Mouse (Mus musculus): ENCODE data around the gene Gm20532. TPM values are rescaled to one million over a fixed set of nuclear protein-coding genes. Genes with fewer than 3 reads are reported as not detected.

Gm20532 gene
- polyA plus RNA-seq (2015; fragmentation: Nextera tagmentation; extraction: Ambion mirVana) = not detected in 2 replicates

DNA sequence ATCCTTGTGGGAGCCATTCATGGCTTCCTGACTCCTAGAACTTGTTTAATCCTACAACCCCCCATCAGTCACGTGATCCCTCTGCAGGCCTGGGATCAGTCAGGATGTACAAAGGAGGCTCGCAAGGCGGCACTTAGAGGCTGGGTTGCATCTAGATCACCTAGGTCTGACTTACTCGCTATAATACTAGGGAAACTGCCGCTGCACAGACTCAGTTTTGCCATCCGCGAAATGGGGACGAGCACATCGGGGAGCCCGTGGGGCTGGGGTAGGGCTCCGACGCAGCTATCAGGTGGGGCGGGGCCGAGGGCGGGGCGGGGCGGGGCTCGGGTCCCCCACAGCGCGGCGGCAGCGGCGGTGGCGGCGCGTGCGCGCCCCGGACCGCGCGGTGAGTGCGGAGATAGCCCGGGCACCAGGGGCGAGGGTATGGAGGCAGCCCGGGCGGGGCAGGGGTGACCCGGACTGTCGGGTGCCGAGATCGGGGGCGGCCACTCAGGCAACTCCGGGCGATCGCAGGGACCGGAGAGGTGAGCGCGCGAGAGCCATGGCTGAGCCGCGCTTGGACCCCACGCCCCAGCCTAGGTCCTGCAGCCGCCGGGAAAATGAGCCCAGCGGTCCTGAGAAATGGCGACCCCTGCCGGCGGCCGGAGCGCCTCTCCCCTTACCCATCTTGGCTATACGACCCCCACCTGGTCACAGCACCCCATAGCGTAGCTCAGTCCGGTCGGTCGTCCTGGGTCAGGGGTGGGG lies at the start of gene Gm20532:
Gm20532 (plus strand) TSS at position 346 of the 750 bp plus-strand sequence.
- peak; percentile 81 for ATAC-seq (ENCODE audit: low FRiP score)

GRCm38 (mm10) chr2:26539516-26539915 lies 46.9 kb upstream of the Gm20532 start:
- H3K9me3 ChIP-seq (replicated peaks) = no peaks in the 10 kb centered on the region
- H3K36me3 ChIP-seq = no peaks in the 10 kb centered on the region
- no peak overlapping the region for H3K9ac ChIP-seq (replicated peaks)
- no peak overlapping the region for H3K4me3 ChIP-seq (replicated peaks)
- WGBS = 68% methylated on average over 2 of the region's 2 CpGs
- no peak overlapping the region for H3K4me2 ChIP-seq
- peaks cover 33% of the 10 kb centered on the region for H3K4me1 ChIP-seq
- no peaks in the 10 kb centered on the region for H3K27me3 ChIP-seq (replicated peaks)
- H3K27ac ChIP-seq (replicated peaks) = no peak overlapping the region
- no peak for ATAC-seq (ENCODE audit: low FRiP score)

More for the DNA sequence above, at the start of gene Gm20532:
- no peaks in the 10 kb centered on the region for H3K9me3 ChIP-seq (replicated peaks)
- under 1% methylated on average over 64 of the region's 65 CpGs for WGBS
- H3K36me3 ChIP-seq = no peaks in the 10 kb centered on the region
- H3K4me1 ChIP-seq = peaks cover 16% of the 10 kb centered on the region
- peak within 1 kb of the TSS; percentile 58 for H3K4me3 ChIP-seq (replicated peaks)
- peak within 1 kb of the TSS; percentile 58 for H3K27ac ChIP-seq (replicated peaks)
- peak within 1 kb of the TSS; percentile 81 for H3K4me2 ChIP-seq
- H3K9ac ChIP-seq (replicated peaks) = peak within 1 kb of the TSS; percentile 67
- H3K27me3 ChIP-seq (replicated peaks) = no peaks in the 10 kb centered on the region

GRCm38 (mm10) chr2:26540721-26541120 lies 45.7 kb upstream of the Gm20532 start:
- Histone ChIP-seq H3K27me3 (replicated peaks) (no peaks in the 10 kb centered on the region), H3K9ac (replicated peaks) (no peak overlapping the region), H3K4me3 (replicated peaks) (no peak overlapping the region), H3K36me3 (no peaks in the 10 kb centered on the region), H3K9me3 (replicated peaks) (no peaks in the 10 kb centered on the region), H3K4me2 (no peak overlapping the region), H3K27ac (replicated peaks) (peak overlapping the region; percentile 63), H3K4me1 (peaks cover 24% of the 10 kb centered on the region)
- no peak for ATAC-seq (ENCODE audit: low FRiP score)
- 30% methylated on average over 7 of the region's 7 CpGs for WGBS

DNA sequence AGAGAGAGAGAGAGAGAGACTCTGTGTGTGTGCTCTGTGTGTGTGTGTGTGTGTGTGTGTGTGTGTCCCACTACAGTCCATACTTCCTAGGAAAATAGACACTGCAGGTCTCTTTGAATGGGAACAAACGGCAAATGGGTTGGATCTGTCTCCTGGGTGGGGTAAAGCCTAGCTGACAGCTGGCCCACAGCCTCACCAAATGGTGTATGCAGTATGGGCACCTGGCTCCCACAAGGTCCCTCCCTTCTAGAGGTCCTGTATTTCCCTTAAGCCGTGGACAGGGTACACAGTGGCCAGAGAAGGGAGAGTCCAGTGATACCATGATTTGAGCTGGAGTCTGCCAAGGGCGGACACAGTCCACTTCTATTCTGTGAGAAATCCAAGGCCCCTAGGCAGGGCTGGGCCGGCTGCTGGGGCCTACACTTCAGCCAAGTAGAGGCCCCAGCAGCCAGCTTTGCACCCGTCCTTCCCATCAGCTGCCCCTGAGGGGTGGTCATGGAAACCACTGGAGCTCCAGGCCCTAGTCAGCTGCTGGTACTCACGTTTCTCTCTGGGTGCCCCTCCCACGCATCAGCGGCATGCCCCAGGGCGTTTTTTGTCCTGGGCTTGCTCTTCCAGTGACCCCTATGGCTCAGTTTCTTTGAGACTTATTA lies 45.1 kb upstream of the Gm20532 start:
- ATAC-seq (ENCODE audit: low FRiP score) = no peak
- peaks cover 17% of the 10 kb centered on the region for H3K4me1 ChIP-seq
- H3K36me3 ChIP-seq = no peaks in the 10 kb centered on the region
- no peak overlapping the region for H3K4me2 ChIP-seq
- H3K27ac ChIP-seq (replicated peaks) = peak overlapping the region; percentile 63; the same call in 1 of the 2 replicates
- WGBS = 27% methylated on average over 9 of the region's 9 CpGs
- no peak overlapping the region for H3K4me3 ChIP-seq (replicated peaks)
- no peak overlapping the region for H3K9ac ChIP-seq (replicated peaks)
- H3K27me3 ChIP-seq (replicated peaks) = no peaks in the 10 kb centered on the region
- no peaks in the 10 kb centered on the region for H3K9me3 ChIP-seq (replicated peaks)

- Histone ChIP-seq H3K4me2 (no peak overlapping the region), H3K36me3 (no peaks in the 10 kb centered on the region), H3K4me3 (replicated peaks) (no peak overlapping the region), H3K4me1 (peaks cover 28% of the 10 kb centered on the region), H3K27me3 (replicated peaks) (0 out of 2 replicates have a peak, but pooled peaks cover 3% of the 10 kb centered on the region), H3K9ac (replicated peaks) (no peak overlapping the region), H3K9me3 (replicated peaks) (no peaks in the 10 kb centered on the region), H3K27ac (replicated peaks) (no peak overlapping the region)
- 72% methylated on average over 4 of the region's 4 CpGs for WGBS
- ATAC-seq (ENCODE audit: low FRiP score) = no peak
Measured at GRCm38 (mm10) chr2:26543155-26543554, 43.3 kb upstream of the Gm20532 start.

GRCm38 (mm10) chr2:26543768-26544167 lies 42.7 kb upstream of the Gm20532 start:
- Histone ChIP-seq H3K4me2 (no peak overlapping the region), H3K9me3 (replicated peaks) (no peaks in the 10 kb centered on the region), H3K27me3 (replicated peaks) (0 out of 2 replicates have a peak, but pooled peaks cover 3% of the 10 kb centered on the region), H3K36me3 (no peaks in the 10 kb centered on the region), H3K4me3 (replicated peaks) (no peak overlapping the region), H3K4me1 (peaks cover 28% of the 10 kb centered on the region), H3K27ac (replicated peaks) (no peak overlapping the region), H3K9ac (replicated peaks) (no peak overlapping the region)
- ATAC-seq (ENCODE audit: low FRiP score) = no peak
- 90% methylated on average over 8 of the region's 8 CpGs for WGBS

DNA sequence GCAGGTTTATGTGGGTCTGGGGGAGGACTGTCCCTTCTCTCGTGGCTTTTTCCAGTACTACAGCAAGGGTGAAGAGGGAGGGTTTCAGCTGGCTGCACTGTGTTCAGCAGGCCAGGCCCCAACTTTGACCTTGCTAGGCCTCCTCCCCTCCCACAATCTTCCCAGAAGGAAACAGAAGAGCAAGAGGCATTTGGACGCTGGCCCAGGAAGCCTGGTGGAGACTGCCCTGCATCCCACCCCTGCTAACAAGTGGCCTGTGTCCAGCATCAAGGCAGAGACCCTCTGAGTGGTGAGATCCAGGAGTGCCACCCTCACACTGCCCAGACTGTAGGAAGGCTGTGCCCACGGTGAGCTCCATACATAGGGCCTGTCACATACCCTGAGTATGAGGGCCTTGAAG lies 42.2 kb upstream of the Gm20532 start:
- ATAC-seq (ENCODE audit: low FRiP score) = no peak
- 0 out of 2 replicates have a peak, but pooled peaks cover 3% of the 10 kb centered on the region for H3K27me3 ChIP-seq (replicated peaks)
- no peak overlapping the region for H3K4me2 ChIP-seq
- no peak overlapping the region for H3K9ac ChIP-seq (replicated peaks)
- no peaks in the 10 kb centered on the region for H3K36me3 ChIP-seq
- no peaks in the 10 kb centered on the region for H3K9me3 ChIP-seq (replicated peaks)
- 0 out of 2 replicates have a peak overlapping the region, but pooled peaks have one; percentile 2 for H3K27ac ChIP-seq (replicated peaks)
- no peak overlapping the region for H3K4me3 ChIP-seq (replicated peaks)
- peaks cover 28% of the 10 kb centered on the region for H3K4me1 ChIP-seq
- WGBS = 60% methylated on average over 3 of the region's 3 CpGs

GRCm38 (mm10) chr2:26547481-26547880 lies 39.0 kb upstream of the Gm20532 start:
- Histone ChIP-seq H3K9me3 (replicated peaks) (no peaks in the 10 kb centered on the region), H3K4me3 (replicated peaks) (no peak overlapping the region), H3K27ac (replicated peaks) (no peak overlapping the region), H3K9ac (replicated peaks) (no peak overlapping the region), H3K36me3 (no peaks in the 10 kb centered on the region), H3K27me3 (replicated peaks) (0 out of 2 replicates have a peak, but pooled peaks cover 3% of the 10 kb centered on the region), H3K4me1 (peaks cover 33% of the 10 kb centered on the region), H3K4me2 (no peak overlapping the region)
- WGBS = 40% methylated on average over 2 of the region's 2 CpGs
- no peak for ATAC-seq (ENCODE audit: low FRiP score)

DNA sequence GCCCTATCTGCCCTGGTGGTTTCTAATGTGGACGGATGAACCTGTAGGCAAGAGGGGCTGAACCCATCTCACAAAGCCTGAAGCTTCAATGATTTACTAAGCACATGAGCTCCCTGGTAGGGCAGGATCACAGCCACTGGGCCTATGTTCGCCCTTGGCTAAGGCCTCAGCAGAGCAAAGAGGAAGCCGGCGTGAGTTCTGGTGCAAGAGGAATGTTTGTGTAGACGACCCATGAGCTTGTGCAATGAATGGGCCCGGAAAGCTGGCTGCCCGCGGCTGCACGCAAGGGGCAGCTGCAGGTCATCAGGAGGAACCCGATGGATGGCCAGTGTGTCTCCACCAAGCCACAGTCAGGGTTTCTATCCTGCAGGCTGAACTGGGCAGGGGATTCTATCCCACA lies 36.6 kb upstream of the Gm20532 start:
- H3K9ac ChIP-seq (replicated peaks) = no peak overlapping the region

DNA sequence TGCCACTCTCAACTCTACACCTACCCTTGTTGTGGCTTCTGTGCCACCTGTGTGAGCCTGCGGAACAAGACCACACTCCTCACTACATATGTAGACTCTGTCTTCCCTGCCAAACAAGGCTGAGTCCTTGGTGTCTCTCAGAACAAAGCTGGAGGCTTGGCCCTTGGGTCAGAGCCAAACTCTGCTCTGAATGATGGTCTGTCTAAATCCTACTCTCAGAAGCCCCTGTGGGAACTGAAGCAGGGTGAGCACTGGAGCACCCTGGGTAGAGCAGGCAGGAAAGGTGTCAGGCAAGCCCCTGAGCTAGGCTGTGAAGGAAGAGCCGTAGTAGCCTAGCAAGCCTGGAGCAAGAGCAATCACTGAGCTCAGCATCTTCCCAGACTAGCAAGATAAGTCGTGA lies 36.2 kb upstream of the Gm20532 start:
- H3K4me3 ChIP-seq (replicated peaks) = no peak overlapping the region
- ATAC-seq (ENCODE audit: low FRiP score) = no peak
- H3K36me3 ChIP-seq = no peaks in the 10 kb centered on the region
- no peaks in the 10 kb centered on the region for H3K9me3 ChIP-seq (replicated peaks)
- H3K27me3 ChIP-seq (replicated peaks) = 0 out of 2 replicates have a peak, but pooled peaks cover 3% of the 10 kb centered on the region
- peaks cover 29% of the 10 kb centered on the region for H3K4me1 ChIP-seq
- WGBS = 63% methylated on average over 3 of the region's 3 CpGs
- H3K9ac ChIP-seq (replicated peaks) = no peak overlapping the region
- H3K4me2 ChIP-seq = no peak overlapping the region
- H3K27ac ChIP-seq (replicated peaks) = peak overlapping the region; percentile 14; the same call in 1 of the 2 replicates

More for the DNA sequence above, 36.6 kb upstream of the Gm20532 start:
- Histone ChIP-seq H3K27me3 (replicated peaks) (0 out of 2 replicates have a peak, but pooled peaks cover 3% of the 10 kb centered on the region), H3K4me2 (no peak overlapping the region), H3K9me3 (replicated peaks) (no peaks in the 10 kb centered on the region), H3K4me1 (peaks cover 29% of the 10 kb centered on the region), H3K4me3 (replicated peaks) (no peak overlapping the region), H3K27ac (replicated peaks) (0 out of 2 replicates have a peak overlapping the region, but pooled peaks have one; percentile 4), H3K36me3 (no peaks in the 10 kb centered on the region)
- WGBS = 73% methylated on average over 10 of the region's 10 CpGs
- ATAC-seq (ENCODE audit: low FRiP score) = no peak

- peak overlapping the region; percentile 14 for H3K27ac ChIP-seq (replicated peaks)
- H3K9me3 ChIP-seq (replicated peaks) = no peaks in the 10 kb centered on the region
- H3K4me3 ChIP-seq (replicated peaks) = no peak overlapping the region
- peaks cover 29% of the 10 kb centered on the region for H3K4me1 ChIP-seq
- H3K9ac ChIP-seq (replicated peaks) = no peak overlapping the region
- H3K4me2 ChIP-seq = no peak overlapping the region
- 0 out of 2 replicates have a peak, but pooled peaks cover 3% of the 10 kb centered on the region for H3K27me3 ChIP-seq (replicated peaks)
- H3K36me3 ChIP-seq = no peaks in the 10 kb centered on the region
- no peak for ATAC-seq (ENCODE audit: low FRiP score)
- WGBS = 65% methylated on average over 3 of the region's 3 CpGs
Measured at GRCm38 (mm10) chr2:26550777-26551176, 35.7 kb upstream of the Gm20532 start.

Data from neural tube, embryonic 15.5 days (tissue).